Mouse (Mus musculus) bone marrow, adult 2 months (tissue): ENCODE results near the gene Dok4. TPM values are rescaled to one million over a fixed set of nuclear protein-coding genes. Genes with fewer than 3 reads are reported as not detected.
A peak's percentile ranks its signal among the peaks of the same experiment; 100 is the strongest.

Source experiments
- H3K27ac ChIP-seq: fragments of 200-500 bp; 2 replicates; pipeline ENCODE4 v1.5.1; 2012; ENCODE audit warnings: low read depth, mild to moderate bottlenecking, control low read depth, inconsistent platforms, low read length; ENCODE audit not compliant: control insufficient read depth, poor library complexity, insufficient read depth
- H3K4me1 ChIP-seq: fragments of 200-500 bp; 2 replicates; pipeline ENCODE4 v1.6.1; 2011; ENCODE audit warnings: low read length; ENCODE audit not compliant: control insufficient read depth, insufficient read depth
- H3K4me3 ChIP-seq: fragments of 200-500 bp; replicated peaks from 2 replicates; pipeline ENCODE3; 2011; ENCODE audit warnings: mild to moderate bottlenecking, low read depth, low read length, control low read depth; ENCODE audit not compliant: control insufficient read depth
- CTCF ChIP-seq: fragments of 200-500 bp; IDR thresholded peaks from 2 replicates; pipeline ENCODE4 v1.5.1; 2011; ENCODE audit warnings: low read length, control low read depth; ENCODE audit not compliant: control insufficient read depth, insufficient read depth
- POLR2A ChIP-seq: fragments of 200-500 bp; IDR thresholded peaks from 2 replicates; pipeline ENCODE4 v1.6.1; 2011; ENCODE audit warnings: low read depth, mild to moderate bottlenecking, control low read depth, low read length, borderline replicate concordance; ENCODE audit not compliant: control insufficient read depth
- WGBS: fragments of 180-500 bp; shearing (Covaris S2); methylation state at CpG from one replicate; pipeline ENCODE4 v1.1.7; 2018; 5-methylcytosine and 5-hydroxymethylcytosine counted together
- polyA plus RNA-seq: library from polyadenylated mRNA; stranded (reverse); fragments of >200 nt; gene quantifications from 2 replicates; pipeline ENCODE4 v1.2.4, GENCODE M21; 2011; ENCODE audit warnings: low replicate concordance; ENCODE audit not compliant: missing spikeins, insufficient read depth, insufficient read length

Gene Dok4
- polyA plus RNA-seq, 1 experiment: 5.6 TPM

GRCm38 (mm10) chr8:94916311-94916959 lies 40.3 kb upstream of the Dok4 start:
- no peak overlapping the region for H3K4me3 ChIP-seq
- no peaks in the 10 kb centered on the region for H3K4me1 ChIP-seq
- 32% methylated on average over 9 of the region's 9 CpGs for WGBS
- TF ChIP-seq POLR2A (no peak), CTCF (no peak)
- no peak overlapping the region for H3K27ac ChIP-seq

- WGBS: 52% methylated on average over 3 of the region's 3 CpGs
- H3K4me3 ChIP-seq: no peak overlapping the region
- no peak overlapping the region for H3K27ac ChIP-seq
- no peaks in the 10 kb centered on the region for H3K4me1 ChIP-seq
- TF ChIP-seq POLR2A (no peak), CTCF (no peak)
Measured at GRCm38 (mm10) chr8:94914701-94915101, 38.6 kb upstream of the Dok4 start.

DNA sequence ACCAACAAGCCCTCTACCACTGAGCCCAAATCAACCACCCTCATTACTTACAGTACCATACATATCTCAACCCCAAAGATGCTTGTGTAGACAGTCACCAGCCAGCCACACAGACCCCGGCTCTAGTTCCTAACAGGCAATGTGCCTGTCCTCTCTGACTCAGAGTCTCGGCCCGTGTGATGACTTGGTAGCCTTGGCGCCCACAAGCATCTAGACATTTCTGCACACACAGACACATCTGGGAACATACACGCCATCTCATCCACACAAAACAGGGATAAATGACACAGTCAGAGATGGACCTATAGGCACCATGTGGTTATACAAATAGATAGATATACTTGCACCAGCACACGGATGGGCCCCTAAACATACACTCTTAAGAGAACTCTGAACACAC lies 38.1 kb upstream of the Dok4 start:
- Histone ChIP-seq H3K4me3 (no peak overlapping the region), H3K4me1 (no peaks in the 10 kb centered on the region), H3K27ac (no peak overlapping the region)
- 82% methylated on average over 6 of the region's 6 CpGs for WGBS
- TF ChIP-seq CTCF: no peak

DNA sequence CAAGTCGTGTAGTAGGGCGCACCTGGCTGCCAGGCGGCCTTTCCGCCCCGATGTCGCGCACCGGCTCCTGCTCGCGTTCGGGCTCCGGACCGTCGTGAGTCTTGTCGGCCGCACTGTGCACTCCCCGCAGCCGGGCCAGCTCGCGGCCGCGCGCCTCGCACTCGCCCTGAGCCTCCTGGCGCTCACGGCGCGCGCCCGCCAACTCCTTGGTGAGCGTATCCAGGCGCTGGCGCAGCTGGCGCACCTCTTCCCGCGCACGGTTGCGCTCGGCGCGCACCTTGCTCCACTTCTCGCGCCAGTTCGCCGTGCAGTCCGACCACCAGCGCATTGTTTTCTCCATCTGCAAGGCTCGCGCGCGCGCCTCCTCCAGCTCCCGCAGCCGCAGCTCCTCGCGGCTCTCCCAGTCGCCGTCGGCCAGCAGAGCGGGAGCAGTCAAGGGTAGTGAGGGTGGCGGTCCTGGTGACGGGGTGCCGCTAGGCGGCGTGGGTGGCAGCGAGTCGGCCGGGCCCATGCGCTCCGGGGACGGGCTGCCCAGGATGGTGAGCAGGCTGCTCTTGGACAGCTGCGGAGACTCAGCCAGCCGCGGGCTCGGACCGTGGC lies 37.0 kb upstream of the Dok4 start:
- 79% methylated on average over 77 of the region's 77 CpGs for WGBS
- TF ChIP-seq CTCF: no peak
- no peak for TF ChIP-seq POLR2A
- Histone ChIP-seq H3K4me3 (no peak overlapping the region), H3K4me1 (no peaks in the 10 kb centered on the region), H3K27ac (no peak overlapping the region)

DNA sequence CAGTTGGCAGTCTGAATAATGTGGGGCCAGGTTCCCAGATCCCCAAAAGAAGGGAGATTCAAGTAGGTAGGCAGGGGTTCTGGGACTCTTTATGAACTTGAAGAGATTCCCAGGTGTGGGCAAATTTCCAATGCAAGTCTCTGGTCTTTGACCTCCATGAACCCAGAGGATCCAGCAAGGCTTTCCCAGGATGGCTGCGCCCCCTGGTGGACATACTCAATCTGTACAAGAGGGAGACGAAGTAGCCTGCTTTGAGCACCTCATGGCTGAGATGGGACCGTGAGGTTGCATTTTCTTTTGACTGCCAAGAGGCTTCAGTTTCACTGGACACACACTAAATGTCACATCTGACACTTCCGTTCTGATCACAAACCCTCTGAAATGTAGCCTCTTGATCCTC lies 32.7 kb upstream of the Dok4 start:
- Histone ChIP-seq H3K4me1 (no peaks in the 10 kb centered on the region), H3K27ac (no peak overlapping the region), H3K4me3 (no peak overlapping the region)
- 8% methylated on average over 4 of the region's 4 CpGs for WGBS
- TF ChIP-seq POLR2A (no peak), CTCF (peak; percentile 91)

DNA sequence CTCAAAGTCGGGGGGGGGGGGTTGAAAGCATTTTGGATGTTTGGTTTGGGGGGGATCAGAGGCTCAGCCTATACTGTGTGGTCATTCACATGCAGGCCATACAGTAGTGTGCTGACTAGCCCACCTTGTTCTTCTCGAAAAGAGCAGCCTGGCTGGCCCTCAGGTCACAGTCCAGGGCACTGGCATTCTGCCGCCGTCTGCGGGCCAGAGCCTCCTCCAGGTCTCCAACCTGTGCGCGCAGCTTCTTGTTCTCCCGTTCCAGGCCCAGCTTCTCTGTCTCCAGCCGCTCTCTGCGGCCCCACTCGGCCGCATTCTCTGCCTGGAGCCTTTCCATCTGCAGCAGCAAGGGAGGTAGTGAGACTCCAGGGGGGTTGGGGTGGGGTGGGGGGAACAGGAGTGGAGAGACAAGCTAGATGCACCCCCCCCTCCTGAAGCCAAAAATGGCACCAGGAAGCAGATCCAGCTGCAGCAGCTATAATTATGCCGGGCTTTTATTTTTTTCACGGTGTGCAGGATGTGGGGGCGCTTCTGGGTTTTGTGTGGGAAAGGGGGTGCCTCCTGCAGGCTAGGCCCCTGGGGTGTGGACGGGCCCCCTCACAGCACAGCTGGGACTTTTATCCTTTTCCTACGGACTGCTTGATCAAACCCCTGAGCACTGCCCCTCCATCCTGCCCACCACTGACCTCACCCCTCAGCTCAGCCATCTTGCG lies 31.6 kb upstream of the Dok4 start:
- H3K27ac ChIP-seq: no peak overlapping the region
- TF ChIP-seq POLR2A (no peak), CTCF (no peak)
- no peak overlapping the region for H3K4me3 ChIP-seq
- H3K4me1 ChIP-seq: no peaks in the 10 kb centered on the region
- WGBS: 78% methylated on average over 18 of the region's 18 CpGs

- Histone ChIP-seq H3K4me1 (peaks cover under 1% of the 10 kb centered on the region), H3K4me3 (no peak overlapping the region), H3K27ac (no peak overlapping the region; the same call in 1 of the 2 replicates)
- 65% methylated on average over 12 of the region's 12 CpGs for WGBS
- TF ChIP-seq POLR2A (no peak), CTCF (no peak)
Measured at GRCm38 (mm10) chr8:94904450-94905175, 28.5 kb upstream of the Dok4 start.

DNA sequence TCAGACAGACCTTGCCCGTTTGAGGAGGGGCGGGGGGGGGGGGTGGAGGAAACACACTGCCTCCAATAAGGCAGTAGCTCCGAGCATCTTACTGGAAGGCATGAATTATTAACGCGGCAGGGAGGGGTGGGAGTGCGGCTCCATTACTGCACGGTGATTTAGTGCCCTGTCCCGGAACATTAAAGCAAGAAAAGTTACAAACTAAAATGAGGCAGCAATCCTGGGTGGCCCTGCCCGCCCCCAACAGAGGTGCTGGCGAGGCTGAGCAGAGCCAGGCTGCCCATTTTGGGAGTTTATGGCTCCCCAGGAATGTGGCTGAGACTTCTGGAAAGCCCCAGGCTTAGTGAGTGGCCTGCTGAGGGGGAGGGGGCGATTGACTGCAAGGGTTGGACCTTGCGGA lies 27.6 kb upstream of the Dok4 start:
- H3K4me1 ChIP-seq: peaks cover 3% of the 10 kb centered on the region
- no peak overlapping the region for H3K27ac ChIP-seq
- WGBS: 80% methylated on average over 12 of the region's 12 CpGs
- no peak overlapping the region for H3K4me3 ChIP-seq
- no peak for TF ChIP-seq CTCF
- TF ChIP-seq POLR2A: no peak
